Mouse (Mus musculus) hindbrain, embryonic 14.5 days (tissue): Measurements from ENCODE around the gene Chst8. TPM values are rescaled to one million over a fixed set of nuclear protein-coding genes. Genes with fewer than 3 reads are reported as not detected.

ENCODE experiments used
- ATAC-seq: fragments of 200-750 bp; cut with Nextera tagmentation; 2 replicates; pipeline ENCODE4 v1.8.0; 2017; ENCODE audit warnings: moderate number of reproducible peaks, mild to moderate bottlenecking, moderate TSS enrichment, moderate library complexity; ENCODE audit not compliant: low FRiP score
- DNase-seq: peaks from one replicate; pipeline ENCODE4 v3.0.0-alpha.2; 2015; ENCODE audit warnings: low spot score
- H3K27ac ChIP-seq: fragments of 300-500 bp; sonication (generic); 2 replicates; pipeline ENCODE4 v1.5.1; 2014; ENCODE audit warnings: mild to moderate bottlenecking, moderate library complexity
- H3K27me3 ChIP-seq: fragments of 300-500 bp; sonication (generic); 2 replicates; pipeline ENCODE4 v1.6.1; 2014; ENCODE audit warnings: mild to moderate bottlenecking, low read length, mixed read lengths; ENCODE audit not compliant: control insufficient read depth, insufficient read depth
- H3K36me3 ChIP-seq: fragments of 300-500 bp; sonication (generic); replicated peaks from 2 replicates; pipeline ENCODE4 v1.6.1; 2014; ENCODE audit not compliant: control insufficient read depth, insufficient read depth
- H3K4me1 ChIP-seq: fragments of 300-500 bp; sonication (generic); replicated peaks from 2 replicates; pipeline ENCODE4 v1.6.1; 2014; ENCODE audit warnings: antibody characterized with exemption, low read length, mixed read lengths; ENCODE audit not compliant: control insufficient read depth, insufficient read depth
- H3K4me2 ChIP-seq: fragments of 300-500 bp; sonication (generic); replicated peaks from 2 replicates; pipeline ENCODE4 v1.6.1; 2014; ENCODE audit warnings: mild to moderate bottlenecking, moderate library complexity
- H3K4me3 ChIP-seq: fragments of 300-500 bp; sonication (generic); replicated peaks from 2 replicates; pipeline ENCODE4 v1.5.1; 2014; ENCODE audit warnings: mild to moderate bottlenecking, low read length
- H3K9ac ChIP-seq: fragments of 300-500 bp; sonication (generic); 2 replicates; pipeline ENCODE4 v1.6.1; 2014
- H3K9me3 ChIP-seq: fragments of 300-500 bp; sonication (generic); 2 replicates; pipeline ENCODE4 v1.6.1; 2016; ENCODE audit warnings: low read length; ENCODE audit not compliant: control insufficient read depth
- WGBS: fragments of 180-500 bp; shearing (Covaris S2); extraction: QIAGEN DNeasy Blood & Tissue Kit; methylation state at CpG from one replicate; pipeline ENCODE4 v1.1.7; 2014; 5-methylcytosine and 5-hydroxymethylcytosine counted together
- polyA plus RNA-seq: library from polyadenylated mRNA; unstranded; fragments of >200 nt; fragmentation: Nextera tagmentation; extraction: Ambion mirVana; gene quantifications from 2 replicates; pipeline ENCODE4 v1.2.1, GENCODE M21; 2014

Chst8 gene
- polyA plus RNA-seq, 1 experiment from 2014 or later: 8.5 TPM

DNA sequence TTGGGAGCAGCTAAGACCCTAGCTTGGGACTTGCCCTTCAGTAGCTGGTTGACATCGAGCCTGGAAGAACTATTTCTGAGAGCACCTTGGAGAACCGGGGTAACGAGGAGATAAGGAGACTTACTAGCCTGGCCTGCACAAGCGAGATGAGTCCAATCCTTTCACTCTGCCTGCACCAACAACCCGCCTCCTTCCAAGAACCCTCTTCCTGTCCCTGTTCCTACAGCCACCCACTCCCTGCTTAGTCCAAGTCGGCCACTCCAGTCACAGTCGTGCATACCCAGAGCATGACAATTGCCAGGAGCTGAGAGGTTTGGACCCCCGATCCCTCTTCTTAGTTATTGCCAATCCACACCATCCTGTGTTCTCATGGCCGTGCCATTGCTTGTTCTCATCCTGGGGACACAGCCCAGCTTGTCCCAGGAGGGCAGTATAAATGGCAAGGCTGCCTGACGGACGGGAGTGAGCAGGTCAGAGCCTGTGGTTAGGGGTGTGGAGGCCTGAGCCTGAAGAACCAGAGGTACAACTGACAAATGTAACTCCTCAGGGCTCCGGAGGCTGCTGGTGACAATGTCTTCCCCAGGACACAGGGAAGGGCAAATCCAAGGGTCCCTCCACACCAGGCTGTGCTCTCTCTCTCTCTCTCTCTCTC is 166.2 kb downstream of the Chst8 start:
- H3K4me3 ChIP-seq: no peak overlapping the region
- peaks cover 24% of the 10 kb centered on the region for H3K4me1 ChIP-seq
- no peak overlapping the region for H3K4me2 ChIP-seq
- H3K27me3 ChIP-seq: no peaks in the 10 kb centered on the region
- no peak overlapping the region for H3K9ac ChIP-seq
- H3K27ac ChIP-seq: no peak overlapping the region
- H3K36me3 ChIP-seq: peaks cover 73% of the 10 kb centered on the region
- 84% methylated on average over 12 of the region's 12 CpGs for WGBS
- ATAC-seq (no peak), DNase-seq (no peak)
- H3K9me3 ChIP-seq: no peaks in the 10 kb centered on the region

GRCm38 (mm10) chr7:34645623-34646022 is 166.9 kb downstream of the Chst8 start:
- no peak overlapping the region for H3K4me3 ChIP-seq
- peaks cover 20% of the 10 kb centered on the region for H3K4me1 ChIP-seq
- ATAC-seq (no peak), DNase-seq (no peak)
- H3K9ac ChIP-seq: no peak overlapping the region
- H3K27ac ChIP-seq: no peak overlapping the region
- no peak overlapping the region for H3K4me2 ChIP-seq
- H3K36me3 ChIP-seq: peaks cover 80% of the 10 kb centered on the region
- H3K9me3 ChIP-seq: no peaks in the 10 kb centered on the region
- H3K27me3 ChIP-seq: no peaks in the 10 kb centered on the region
- 92% methylated on average over 2 of the region's 2 CpGs for WGBS

DNA sequence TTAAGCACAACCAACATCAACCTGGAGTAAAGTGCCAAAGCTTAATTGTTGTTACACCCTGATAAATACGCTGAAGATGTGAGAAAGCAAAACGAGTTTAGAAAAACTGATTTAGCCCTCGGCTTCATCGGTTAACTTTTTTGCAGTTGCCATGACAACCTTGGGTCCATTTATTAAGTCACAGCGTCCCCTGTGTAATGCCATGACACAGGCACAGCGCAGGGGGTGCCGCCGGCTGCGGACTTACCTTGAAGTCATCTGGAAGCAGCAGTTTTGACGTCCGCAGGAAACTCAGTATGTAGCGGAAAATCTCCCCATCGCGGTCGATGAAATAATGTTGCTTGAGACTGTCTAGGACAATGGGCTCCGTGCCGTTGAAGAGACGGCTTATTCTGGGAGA is 167.9 kb downstream of the Chst8 start:
- ATAC-seq (no peak), DNase-seq (no peak)
- Histone ChIP-seq H3K36me3 (peaks cover 86% of the 10 kb centered on the region), H3K9ac (no peak overlapping the region), H3K27me3 (no peaks in the 10 kb centered on the region), H3K27ac (0 out of 2 replicates have a peak overlapping the region, but pooled peaks have one; percentile 26), H3K4me3 (no peak overlapping the region), H3K9me3 (no peaks in the 10 kb centered on the region), H3K4me2 (no peak overlapping the region), H3K4me1 (peaks cover 14% of the 10 kb centered on the region; the same call in 1 of the 2 replicates)
- 60% methylated on average over 18 of the region's 18 CpGs for WGBS

DNA sequence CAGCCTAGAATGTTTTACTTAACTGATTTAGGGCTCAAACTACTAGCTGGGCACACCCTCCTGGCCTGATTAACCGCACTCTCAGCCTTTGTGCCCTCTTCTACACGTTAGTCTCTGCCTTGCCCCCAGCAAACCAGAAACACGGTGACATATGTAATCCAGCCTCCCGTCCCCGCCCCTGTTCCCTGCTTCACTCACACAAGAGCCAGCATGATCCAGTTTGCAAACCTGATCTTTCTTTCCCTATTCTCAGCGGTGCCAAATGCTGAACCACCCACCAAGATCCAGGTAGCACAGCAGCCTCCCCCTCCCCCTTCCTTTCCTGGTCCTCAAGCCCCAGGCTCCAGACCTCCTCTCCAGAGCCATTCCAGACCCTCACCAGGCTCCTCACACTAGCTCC is 169.2 kb downstream of the Chst8 start:
- ATAC-seq (no peak), DNase-seq (no peak)
- Histone ChIP-seq H3K9me3 (no peaks in the 10 kb centered on the region), H3K27me3 (no peaks in the 10 kb centered on the region), H3K4me2 (no peak overlapping the region), H3K27ac (no peak overlapping the region), H3K9ac (no peak overlapping the region), H3K36me3 (peaks cover 84% of the 10 kb centered on the region), H3K4me3 (no peak overlapping the region), H3K4me1 (peaks cover 14% of the 10 kb centered on the region; the same call in 1 of the 2 replicates)
- WGBS: 85% methylated on average over 6 of the region's 6 CpGs

DNA sequence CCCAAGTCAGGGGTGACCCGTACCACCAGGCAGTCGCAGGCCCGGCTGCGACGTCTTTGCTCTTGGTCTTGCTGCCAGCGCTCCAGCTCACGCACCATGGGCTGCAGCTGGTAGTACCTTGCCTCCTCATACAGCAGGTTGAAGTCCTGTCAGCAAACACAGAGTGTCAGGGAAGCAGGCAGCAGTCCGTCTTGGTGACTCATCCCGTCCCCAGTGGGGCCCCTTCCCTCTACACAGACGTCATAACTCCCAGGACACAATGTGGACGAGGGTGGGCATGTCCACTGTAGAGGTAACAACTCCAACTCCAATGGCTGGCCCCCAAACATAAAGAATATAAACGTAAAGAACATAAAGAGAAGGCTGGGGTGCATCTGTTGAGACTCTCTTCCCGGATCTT is 170.5 kb downstream of the Chst8 start:
- Histone ChIP-seq H3K9me3 (no peaks in the 10 kb centered on the region), H3K4me2 (no peak overlapping the region), H3K9ac (no peak overlapping the region), H3K4me3 (no peak overlapping the region), H3K36me3 (peaks cover 84% of the 10 kb centered on the region), H3K27me3 (no peaks in the 10 kb centered on the region), H3K4me1 (peaks cover 14% of the 10 kb centered on the region; the same call in 1 of the 2 replicates), H3K27ac (no peak overlapping the region)
- WGBS: 83% methylated on average over 13 of the region's 13 CpGs
- ATAC-seq: no peak
- DNase-seq: no peak

DNA sequence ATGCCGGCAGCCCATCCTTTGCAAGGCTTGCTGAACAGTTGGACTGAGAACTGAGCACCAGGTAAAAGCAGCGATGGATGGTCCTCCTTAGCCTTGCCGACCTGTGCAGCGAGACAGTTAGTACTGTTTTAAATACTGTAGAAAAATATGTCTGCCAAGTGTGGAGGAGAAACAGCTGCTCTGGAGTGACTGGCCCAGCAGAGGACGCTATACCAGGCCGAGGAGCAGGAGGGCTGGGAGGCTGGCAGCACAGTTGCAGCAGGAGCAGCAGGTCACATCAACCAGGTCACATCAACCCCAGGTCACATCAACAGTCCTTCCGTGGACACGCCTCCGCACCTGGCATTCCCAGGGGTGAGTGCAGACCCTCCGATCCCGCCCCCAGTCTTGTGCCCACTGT is 172.7 kb downstream of the Chst8 start:
- Histone ChIP-seq H3K27ac (no peak overlapping the region), H3K27me3 (no peaks in the 10 kb centered on the region), H3K9ac (no peak overlapping the region), H3K9me3 (no peaks in the 10 kb centered on the region), H3K36me3 (peaks cover 63% of the 10 kb centered on the region), H3K4me2 (no peak overlapping the region), H3K4me1 (peaks cover 3% of the 10 kb centered on the region; the same call in 1 of the 2 replicates), H3K4me3 (no peak overlapping the region)
- 88% methylated on average over 11 of the region's 11 CpGs for WGBS
- ATAC-seq (no peak), DNase-seq (no peak)

GRCm38 (mm10) chr7:34636661-34637060 is 175.8 kb downstream of the Chst8 start:
- no peak for ATAC-seq
- H3K4me2 ChIP-seq: no peak overlapping the region
- H3K4me3 ChIP-seq: no peak overlapping the region
- peaks cover 35% of the 10 kb centered on the region for H3K36me3 ChIP-seq
- no peaks in the 10 kb centered on the region for H3K27me3 ChIP-seq
- 78% methylated on average over 4 of the region's 4 CpGs for WGBS
- no peaks in the 10 kb centered on the region for H3K4me1 ChIP-seq
- H3K9me3 ChIP-seq: no peaks in the 10 kb centered on the region
- no peak overlapping the region for H3K9ac ChIP-seq
- no peak overlapping the region for H3K27ac ChIP-seq
- DNase-seq: no peak

GRCm38 (mm10) chr7:34632966-34633742 is 179.4 kb downstream of the Chst8 start:
- Histone ChIP-seq H3K4me1 (no peaks in the 10 kb centered on the region), H3K4me2 (no peak overlapping the region), H3K4me3 (no peak overlapping the region), H3K9me3 (no peaks in the 10 kb centered on the region), H3K27ac (no peak overlapping the region), H3K27me3 (no peaks in the 10 kb centered on the region), H3K9ac (no peak overlapping the region), H3K36me3 (0 out of 2 replicates have a peak, but pooled peaks cover 2% of the 10 kb centered on the region)
- WGBS: 83% methylated on average over 10 of the region's 10 CpGs
- no peak for ATAC-seq
- no peak for DNase-seq

GRCm38 (mm10) chr7:34630211-34631085 is 182.1 kb downstream of the Chst8 start:
- peak overlapping the region; percentile 47 for H3K9ac ChIP-seq
- under 1% methylated on average over 32 of the region's 34 CpGs for WGBS
- H3K27me3 ChIP-seq: no peaks in the 10 kb centered on the region
- 0 out of 2 replicates have a peak overlapping the region, but pooled peaks have one; percentile 2 for H3K27ac ChIP-seq
- no peak for DNase-seq
- H3K9me3 ChIP-seq: no peaks in the 10 kb centered on the region
- H3K36me3 ChIP-seq: no peaks in the 10 kb centered on the region
- H3K4me1 ChIP-seq: no peaks in the 10 kb centered on the region
- ATAC-seq: peak; percentile 78
- peak overlapping the region; percentile 24 for H3K4me3 ChIP-seq
- peak overlapping the region; percentile 56 for H3K4me2 ChIP-seq
